Mouse (Mus musculus): ENCODE data around the gene Rps12.
"Not testable (repeated sequence)": the region's sequence is repeated elsewhere in the genome, so short reads cannot be mapped to it uniquely, and the experiment has no call there.

The Rps12 gene

GRCm38 (mm10) chr10:23787062-23787821 lies at the start of gene Rps12:
Gene Rps12 (minus strand): TSS chr10:23787275.
- peak; percentile 99 for DNase-seq (ENCODE audit: low read depth)

GRCm38 (mm10) chr10:23836003-23836964 lies 49.2 kb upstream of the Rps12 start:
- DNase-seq (ENCODE audit: low read depth), result no peak

- DNase-seq (ENCODE audit: low read depth), result no peak
These were observed 39.4 kb upstream of the Rps12 start for GRCm38 (mm10) chr10:23826516-23826915.

- DNase-seq (ENCODE audit: low read depth), result no peak
These were observed 29.2 kb upstream of the Rps12 start for GRCm38 (mm10) chr10:23816241-23816640.

GRCm38 (mm10) chr10:23815168-23815567 lies 28.1 kb upstream of the Rps12 start:
- DNase-seq (ENCODE audit: low read depth), result peak; percentile 76

- DNase-seq (ENCODE audit: low read depth), result peak; percentile 10
These were observed 26.0 kb upstream of the Rps12 start for GRCm38 (mm10) chr10:23812852-23813766.

- DNase-seq (ENCODE audit: low read depth), result no peak
These were observed 25.3 kb upstream of the Rps12 start for GRCm38 (mm10) chr10:23812438-23812759.

GRCm38 (mm10) chr10:23811635-23812437 lies 24.8 kb upstream of the Rps12 start:
- DNase-seq (ENCODE audit: low read depth), result peak; percentile 74

GRCm38 (mm10) chr10:23806201-23806600 lies 19.1 kb upstream of the Rps12 start:
- no peak for DNase-seq (ENCODE audit: low read depth)

- no peak for DNase-seq (ENCODE audit: low read depth)
These were observed 17.6 kb upstream of the Rps12 start for GRCm38 (mm10) chr10:23804665-23805064.

GRCm38 (mm10) chr10:23802911-23803310 lies 15.8 kb upstream of the Rps12 start:
- no peak for DNase-seq (ENCODE audit: low read depth)

GRCm38 (mm10) chr10:23799933-23800332 lies 12.9 kb upstream of the Rps12 start:
- DNase-seq (ENCODE audit: low read depth), result no peak

- no peak for DNase-seq (ENCODE audit: low read depth)
These were observed 11.1 kb upstream of the Rps12 start for GRCm38 (mm10) chr10:23798142-23798541.

- DNase-seq (ENCODE audit: low read depth), result no peak
These were observed 10.5 kb upstream of the Rps12 start for GRCm38 (mm10) chr10:23797606-23798005.

- DNase-seq (ENCODE audit: low read depth), result no peak
These were observed 9.8 kb upstream of the Rps12 start, which contains the start of gene Slc18b1 for GRCm38 (mm10) chr10:23796551-23797503. Gene Slc18b1 (plus strand): TSS chr10:23796986.

- no peak for DNase-seq (ENCODE audit: low read depth)
These were observed 8.9 kb upstream of the Rps12 start for GRCm38 (mm10) chr10:23795871-23796520.

GRCm38 (mm10) chr10:23788056-23788600 lies 1.1 kb upstream of the Rps12 start:
- peak; percentile 51 for DNase-seq (ENCODE audit: low read depth)

GRCm38 (mm10) chr10:23786631-23787038 lies 440 bp downstream of the Rps12 start:
- not testable (repeated sequence) for DNase-seq (ENCODE audit: low read depth)

- DNase-seq (ENCODE audit: low read depth), result peak; percentile 42
These were observed 1.0 kb downstream of the Rps12 start for GRCm38 (mm10) chr10:23786040-23786439.

Measured in 416B (cell line).